Mouse (Mus musculus) heart, adult 18-20 months (tissue): ENCODE measurements around the gene Ptger3. TPM values are rescaled to one million over a fixed set of nuclear protein-coding genes. Genes with fewer than 3 reads are reported as not detected.

ENCODE experiments used
- DNase-seq, 2 experiments: peaks; one replicate each; pipeline ENCODE4 v3.0.0; 2021 to 2022; ENCODE audit warnings: mixed read lengths in 1 of 2
- total RNA-seq, 2 experiments: library from RNA; stranded (reverse); gene quantifications; 2 replicates each; pipeline ENCODE4 v1.2.3; 2021

The Ptger3 gene
- total RNA-seq, 2 experiments from 2014 or later: 0.69 to 0.85 TPM

GRCm38 (mm10) chr3:157582626-157583405, 16.1 kb downstream of the Ptger3 start:
- DNase-seq: no peak

- DNase-seq: no peak
Observed at GRCm38 (mm10) chr3:157597837-157598379, 31.2 kb downstream of the Ptger3 start.

GRCm38 (mm10) chr3:157604684-157605410, 38.2 kb downstream of the Ptger3 start:
- no peak for DNase-seq

GRCm38 (mm10) chr3:157605411-157605740, 38.7 kb downstream of the Ptger3 start:
- no peak for DNase-seq

GRCm38 (mm10) chr3:157613542-157613941, 46.9 kb downstream of the Ptger3 start:
- DNase-seq: no peak

GRCm38 (mm10) chr3:157616949-157617348, 50.3 kb downstream of the Ptger3 start:
- DNase-seq: no peak

GRCm38 (mm10) chr3:157627407-157627806, 60.7 kb downstream of the Ptger3 start:
- DNase-seq: no peak

- no peak for DNase-seq
Observed at GRCm38 (mm10) chr3:157630671-157631070, 64.0 kb downstream of the Ptger3 start.

GRCm38 (mm10) chr3:157631383-157631782, 64.7 kb downstream of the Ptger3 start:
- DNase-seq: no peak

- DNase-seq: peak in 1 of 2 experiments; percentile 18
Observed at GRCm38 (mm10) chr3:157634431-157634830, 67.7 kb downstream of the Ptger3 start.

- peak in 1 of 2 experiments; percentile 22 for DNase-seq
Observed at GRCm38 (mm10) chr3:157635713-157636112, 69.0 kb downstream of the Ptger3 start.

GRCm38 (mm10) chr3:157636887-157637286, 70.2 kb downstream of the Ptger3 start:
- DNase-seq: peak in 1 of 2 experiments; percentile 11

- DNase-seq: no peak
Observed at GRCm38 (mm10) chr3:157637341-157637740, 70.6 kb downstream of the Ptger3 start.

- no peak for DNase-seq
Observed at GRCm38 (mm10) chr3:157641634-157642033, 74.9 kb downstream of the Ptger3 start.

GRCm38 (mm10) chr3:157661622-157662021, 94.9 kb downstream of the Ptger3 start:
- DNase-seq: no peak

- DNase-seq: no peak
Observed at GRCm38 (mm10) chr3:157664486-157665041, 97.9 kb downstream of the Ptger3 start.

- no peak for DNase-seq
Observed at GRCm38 (mm10) chr3:157665471-157665870, 98.8 kb downstream of the Ptger3 start.

- DNase-seq: no peak
Observed at GRCm38 (mm10) chr3:157666142-157666541, 99.5 kb downstream of the Ptger3 start.

- DNase-seq: no peak
Observed at GRCm38 (mm10) chr3:157686105-157686504, 119.4 kb downstream of the Ptger3 start.

GRCm38 (mm10) chr3:157688419-157689162, 121.9 kb downstream of the Ptger3 start:
- no peak for DNase-seq
